ENCODE assay signal across 8 mouse cellular contexts in the genomic region with DNA sequence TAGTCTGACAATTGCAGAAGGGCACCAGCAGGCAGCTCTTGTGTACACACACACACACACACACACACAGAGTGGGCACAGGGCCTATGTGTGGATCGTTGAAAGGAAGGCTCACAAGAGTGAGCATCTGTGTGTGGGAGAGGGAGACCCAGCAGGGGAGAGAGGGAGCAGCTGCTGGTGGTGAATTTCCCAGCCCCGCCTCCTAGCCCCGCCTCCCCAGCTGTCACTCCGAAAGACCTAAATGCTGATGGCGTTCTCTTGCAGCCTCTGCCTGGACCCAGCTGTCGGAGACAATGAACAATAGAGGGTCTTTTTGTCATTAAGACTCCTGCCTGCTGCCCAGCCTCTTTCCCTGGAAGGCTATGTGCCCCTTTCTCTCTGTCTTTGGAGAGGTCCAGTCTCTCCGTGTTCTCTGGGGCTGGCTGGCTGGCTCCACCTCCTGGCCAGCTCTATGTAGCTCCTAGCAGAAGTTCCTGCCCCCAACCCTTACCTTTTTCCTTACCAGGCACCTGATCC. TPM values are rescaled to one million over a fixed set of nuclear protein-coding genes. Genes with fewer than 3 reads are reported as not detected.
DNase-seq lines count a peak whose midpoint lies in the region; ATAC-seq and TF ChIP-seq lines count a peak whose summit lies in the region.

No protein-coding gene starts in this region.

- H3K9ac ChIP-seq in forebrain, embryonic 14.5 days (ENCODE audit: low read length), result peak overlapping the region; percentile 61
- H3K9ac ChIP-seq in hindbrain, embryonic 11.5 days (ENCODE audit: low read depth, low read length), result peak overlapping the region; percentile 66
- H3K9ac ChIP-seq in lung, postnatal 0 days (replicated peaks; ENCODE audit: low read depth), result no peak overlapping the region

- H3K4me2 ChIP-seq in forebrain, embryonic 14.5 days (ENCODE audit: low read length), result peak overlapping the region; percentile 92
- H3K4me2 ChIP-seq in hindbrain, embryonic 11.5 days (replicated peaks; ENCODE audit: low read depth, low read length), result peak overlapping the region; percentile 49
- H3K4me2 ChIP-seq in lung, postnatal 0 days (replicated peaks; ENCODE audit: low read depth, low read length), result peak overlapping the region; percentile 55

- peak; percentile 79 for DNase-seq in Muller cell, postnatal 12 days (ENCODE audit: inconsistent ontology term)
- peak; percentile 98 for DNase-seq in forebrain, embryonic 14.5 days (ENCODE audit: low spot score)
- DNase-seq in hindbrain, embryonic 11.5 days (ENCODE audit: low spot score), result peak; percentile 93
- peak; percentile 94 to 99 for DNase-seq in layer of hippocampus, postnatal 14 days (ENCODE audit: low spot score in 2 of 2)
- peak; percentile 36 for DNase-seq in lung, postnatal 0 days (ENCODE audit: low spot score)
- DNase-seq in retina, postnatal 7 days (ENCODE audit: low read depth, low spot score), result peak; percentile 78
- DNase-seq in T-cell, adult 2 months (ENCODE audit: low spot score), result no peak

- TF ChIP-seq CTCF in lung, postnatal 0 days (IDR thresholded peaks at IDR 0.05), result peak; percentile 47

- ATAC-seq in cerebellum, adult (ENCODE audit: insufficient number of reproducible peaks, low FRiP score, low TSS enrichment), result peak; percentile 54; the same call in 1 of the 2 replicates
- ATAC-seq in forebrain, embryonic 14.5 days, result peak; percentile 87
- ATAC-seq in hindbrain, embryonic 11.5 days (ENCODE audit: low FRiP score), result peak; percentile 87
- ATAC-seq in lung, postnatal 0 days, result peak; percentile 52

- H3K4me1 ChIP-seq in forebrain, embryonic 14.5 days (ENCODE audit: control insufficient read depth, insufficient read depth, low read length), result peaks cover 47% of the 10 kb centered on the region
- H3K4me1 ChIP-seq in hindbrain, embryonic 11.5 days (replicated peaks; ENCODE audit: control insufficient read depth, insufficient read depth, low read length), result peaks cover 16% of the 10 kb centered on the region
- no peaks in the 10 kb centered on the region; the same call in none of the 2 replicates for H3K4me1 ChIP-seq in lung, postnatal 0 days (ENCODE audit: insufficient read depth, low read depth, low read length)

- no peak for TF ChIP-seq EP300 in lung, postnatal 0 days (IDR thresholded peaks at IDR 0.05)

- no peaks in the 10 kb centered on the region for H3K9me3 ChIP-seq in forebrain, embryonic 14.5 days (replicated peaks; ENCODE audit: control insufficient read depth, low read length)
- H3K9me3 ChIP-seq in hindbrain, embryonic 11.5 days (ENCODE audit: control insufficient read depth, low read length), result no peaks in the 10 kb centered on the region
- no peaks in the 10 kb centered on the region for H3K9me3 ChIP-seq in lung, postnatal 0 days (ENCODE audit: low read length)

- peak overlapping the region; percentile 100 for H3K27ac ChIP-seq in forebrain, embryonic 14.5 days (ENCODE audit: low read depth, low read length)
- peak overlapping the region; percentile 99 for H3K27ac ChIP-seq in hindbrain, embryonic 11.5 days (ENCODE audit: low read depth, low read length)
- H3K27ac ChIP-seq in lung, postnatal 0 days (ENCODE audit: low read length), result no peak overlapping the region

- H3K36me3 ChIP-seq in forebrain, embryonic 14.5 days (ENCODE audit: control insufficient read depth, insufficient read depth, low read length), result no peaks in the 10 kb centered on the region
- H3K36me3 ChIP-seq in hindbrain, embryonic 11.5 days (ENCODE audit: control insufficient read depth, insufficient read depth, low read length), result no peaks in the 10 kb centered on the region
- H3K36me3 ChIP-seq in lung, postnatal 0 days (ENCODE audit: insufficient read depth, low read length), result no peaks in the 10 kb centered on the region

- H3K27me3 ChIP-seq in forebrain, embryonic 14.5 days (replicated peaks; ENCODE audit: control insufficient read depth, insufficient read depth, low read length), result peaks cover 2% of the 10 kb centered on the region; the same call in 1 of the 2 replicates
- H3K27me3 ChIP-seq in hindbrain, embryonic 11.5 days (ENCODE audit: control insufficient read depth, insufficient read depth, low read length), result peaks cover 18% of the 10 kb centered on the region; the same call in 1 of the 2 replicates
- peaks cover 39% of the 10 kb centered on the region for H3K27me3 ChIP-seq in lung, postnatal 0 days (replicated peaks; ENCODE audit: insufficient read depth, low read length)

- WGBS in forebrain, embryonic 14.5 days, result 0% methylated on average over 7 of the region's 7 CpGs
- 0% methylated on average over 7 of the region's 7 CpGs for WGBS in hindbrain, embryonic 11.5 days
- 3% methylated on average over 7 of the region's 7 CpGs for WGBS in lung, postnatal 0 days

- H3K4me3 ChIP-seq in forebrain, embryonic 14.5 days (ENCODE audit: low read depth, low read length), result peak overlapping the region; percentile 30
- H3K4me3 ChIP-seq in hindbrain, embryonic 11.5 days (ENCODE audit: low read depth, low read length), result peak overlapping the region; percentile 14
- no peak overlapping the region; the same call in 1 of the 2 replicates for H3K4me3 ChIP-seq in lung, postnatal 0 days (ENCODE audit: low read depth, low read length)

RNA-seq across cellular contexts. Expression of a gene that starts 0.5 kb away (rescaled TPM):
- 22.1 and 24.7 TPM in 2 replicates for polyA plus RNA-seq in forebrain, embryonic 14.5 days (2014; fragmentation: Nextera tagmentation; extraction: Ambion mirVana)
- polyA plus RNA-seq in hindbrain, embryonic 11.5 days (2014; fragmentation: Nextera tagmentation; extraction: Ambion mirVana), result 39.2 and 46.2 TPM in 2 replicates
- 10 to 100 TPM; 31.5 to 34.9 TPM for total RNA-seq in layer of hippocampus, postnatal 14 days (2021)
- polyA plus RNA-seq in lung, postnatal 0 days (2015; fragmentation: Nextera tagmentation; extraction: Ambion mirVana), result 0.15 and 0.20 TPM in 2 replicates

RNA-seq across cellular contexts. Expression of a gene that starts 3.4 kb away (rescaled TPM):
- not detected in 2 replicates for polyA plus RNA-seq in forebrain, embryonic 14.5 days (2014; fragmentation: Nextera tagmentation; extraction: Ambion mirVana)
- 0.20 and 0.45 TPM in 2 replicates for polyA plus RNA-seq in hindbrain, embryonic 11.5 days (2014; fragmentation: Nextera tagmentation; extraction: Ambion mirVana)
- total RNA-seq in layer of hippocampus, postnatal 14 days (2021), result not detected
- not detected in 2 replicates for polyA plus RNA-seq in lung, postnatal 0 days (2015; fragmentation: Nextera tagmentation; extraction: Ambion mirVana)

RNA-seq across cellular contexts. Expression of a gene that starts 30.1 kb away (rescaled TPM):
- polyA plus RNA-seq in forebrain, embryonic 14.5 days (2014; fragmentation: Nextera tagmentation; extraction: Ambion mirVana), result 0.23 and 0.34 TPM in 2 replicates
- 1.8 and 1.9 TPM in 2 replicates for polyA plus RNA-seq in hindbrain, embryonic 11.5 days (2014; fragmentation: Nextera tagmentation; extraction: Ambion mirVana)
- 10 to 100 TPM; 15.4 to 18.9 TPM for total RNA-seq in layer of hippocampus, postnatal 14 days (2021)
- 0.54 and 0.74 TPM in 2 replicates for polyA plus RNA-seq in lung, postnatal 0 days (2015; fragmentation: Nextera tagmentation; extraction: Ambion mirVana)

RNA-seq across cellular contexts. Expression of a gene that starts 55.7 kb away (rescaled TPM):
- 4.4 and 5.4 TPM in 2 replicates for polyA plus RNA-seq in forebrain, embryonic 14.5 days (2014; fragmentation: Nextera tagmentation; extraction: Ambion mirVana)
- polyA plus RNA-seq in hindbrain, embryonic 11.5 days (2014; fragmentation: Nextera tagmentation; extraction: Ambion mirVana), result 17.7 and 18.3 TPM in 2 replicates
- 1 to 10 TPM; 4.7 to 6.0 TPM for total RNA-seq in layer of hippocampus, postnatal 14 days (2021)
- 10.4 and 11.1 TPM in 2 replicates for polyA plus RNA-seq in lung, postnatal 0 days (2015; fragmentation: Nextera tagmentation; extraction: Ambion mirVana)

Comparison
In these comparisons a context has a peak if more than half of its experiments do, and no peak if none do; other contexts are left out.
1. RNA of a gene that starts 0.5 kb away (polyA plus RNA-seq): 39.2 to 46.2 TPM in hindbrain, embryonic 11.5 days and 22.1 to 24.7 TPM in forebrain, embryonic 14.5 days; 0.15 to 0.20 TPM in lung, postnatal 0 days; every median in the first group is over 10 times any median in the second.
2. Peak in every context shown above with its lines, with median percentiles within 50 percentile points of each other: ATAC-seq and H3K4me2 ChIP-seq.